Mouse (Mus musculus) kidney, postnatal 0 days (tissue): ENCODE results near the gene Klhl8. TPM values are rescaled to one million over a fixed set of nuclear protein-coding genes. Genes with fewer than 3 reads are reported as not detected.

Source experiments
- ATAC-seq: fragments of 200-750 bp; cut with Nextera tagmentation; replicated peaks from 2 replicates; pipeline ENCODE4 v1.8.0; 2017; ENCODE audit warnings: low read depth, moderate number of reproducible peaks, moderate TSS enrichment, moderate library complexity; ENCODE audit not compliant: low FRiP score
- DNase-seq: peaks from one replicate; pipeline ENCODE4 v3.0.0-alpha.2; 2016; ENCODE audit warnings: low spot score
- H3K27ac ChIP-seq: fragments of 300-500 bp; sonication (generic); 2 replicates; pipeline ENCODE4 v1.5.1; 2014; ENCODE audit warnings: mild to moderate bottlenecking
- H3K27me3 ChIP-seq: fragments of 300-500 bp; sonication (generic); 2 replicates; pipeline ENCODE4 v1.6.1; 2014; ENCODE audit warnings: low read length, mixed read lengths; ENCODE audit not compliant: insufficient read depth
- H3K36me3 ChIP-seq: fragments of 300-500 bp; sonication (generic); 2 replicates; pipeline ENCODE4 v1.6.1; 2014; ENCODE audit warnings: low read length, mixed read lengths; ENCODE audit not compliant: insufficient read depth
- H3K4me1 ChIP-seq: fragments of 300-500 bp; sonication (generic); replicated peaks from 2 replicates; pipeline ENCODE4 v1.6.1; 2014; ENCODE audit warnings: antibody characterized with exemption, low read length, mixed read lengths; ENCODE audit not compliant: insufficient read depth
- H3K4me2 ChIP-seq: fragments of 300-500 bp; sonication (generic); 2 replicates; pipeline ENCODE4 v1.6.1; 2014; ENCODE audit warnings: mild to moderate bottlenecking, low read length, moderate library complexity, mixed read lengths
- H3K4me3 ChIP-seq: fragments of 300-500 bp; sonication (generic); replicated peaks from 2 replicates; pipeline ENCODE4 v1.5.1; 2014; ENCODE audit warnings: low read depth, low read length
- H3K9ac ChIP-seq: fragments of 300-500 bp; sonication (generic); 2 replicates; pipeline ENCODE4 v1.6.1; 2014; ENCODE audit warnings: low read depth, low read length
- H3K9me3 ChIP-seq: fragments of 300-500 bp; sonication (generic); replicated peaks from 2 replicates; pipeline ENCODE4 v1.6.1; 2016; ENCODE audit warnings: low read length, inconsistent platforms, mixed read lengths
- CTCF ChIP-seq: IDR thresholded peaks from 2 replicates; pipeline ENCODE4 v1.5.1; 2016; ENCODE audit warnings: antibody characterized with exemption, low read depth, mild to moderate bottlenecking, moderate library complexity
- WGBS: fragments of 180-500 bp; shearing (Covaris S2); extraction: QIAGEN DNeasy Blood & Tissue Kit; methylation state at CpG from one replicate; pipeline ENCODE4 v1.1.7; 2014; 5-methylcytosine and 5-hydroxymethylcytosine counted together
- polyA plus RNA-seq: library from polyadenylated mRNA; unstranded; fragments of >200 nt; fragmentation: Nextera tagmentation; extraction: Ambion mirVana; gene quantifications from 2 replicates; pipeline ENCODE4 v1.2.1, GENCODE M21; 2015

Gene Klhl8
- polyA plus RNA-seq, 1 experiment from 2014 or later: 11.4 TPM

GRCm38 (mm10) chr5:103828729-103829128, 82.3 kb downstream of the Klhl8 start:
- no peak for TF ChIP-seq CTCF
- no peaks in the 10 kb centered on the region for H3K9me3 ChIP-seq
- no peak overlapping the region for H3K9ac ChIP-seq
- H3K4me2 ChIP-seq: no peak overlapping the region
- peak overlapping the region; percentile 28; the same call in 1 of the 2 replicates for H3K27ac ChIP-seq
- no peak overlapping the region for H3K4me3 ChIP-seq
- H3K27me3 ChIP-seq: no peaks in the 10 kb centered on the region
- peaks cover 22% of the 10 kb centered on the region for H3K36me3 ChIP-seq
- ATAC-seq (no peak), DNase-seq (no peak)
- peaks cover 13% of the 10 kb centered on the region for H3K4me1 ChIP-seq
- 43% methylated on average over 8 of the region's 8 CpGs for WGBS

- H3K9ac ChIP-seq: no peak overlapping the region
- WGBS: 59% methylated on average over 21 of the region's 21 CpGs
These were observed 82.8 kb downstream of the Klhl8 start for GRCm38 (mm10) chr5:103828304-103828703.

GRCm38 (mm10) chr5:103822949-103823348, 88.1 kb downstream of the Klhl8 start:
- no peaks in the 10 kb centered on the region for H3K27me3 ChIP-seq
- H3K4me2 ChIP-seq: no peak overlapping the region
- peaks cover 12% of the 10 kb centered on the region; the same call in 1 of the 2 replicates for H3K36me3 ChIP-seq
- no peak for TF ChIP-seq CTCF
- H3K4me3 ChIP-seq: no peak overlapping the region
- H3K27ac ChIP-seq: no peak overlapping the region
- WGBS: 90% methylated on average over 5 of the region's 5 CpGs
- no peak for ATAC-seq
- DNase-seq: no peak
- H3K9ac ChIP-seq: no peak overlapping the region
- peaks cover 7% of the 10 kb centered on the region; the same call in 1 of the 2 replicates for H3K4me1 ChIP-seq
- H3K9me3 ChIP-seq: no peaks in the 10 kb centered on the region

More at GRCm38 (mm10) chr5:103828304-103828703, 82.8 kb downstream of the Klhl8 start:
- DNase-seq (no peak), ATAC-seq (no peak)
- TF ChIP-seq CTCF: no peak
- peaks cover 18% of the 10 kb centered on the region for H3K36me3 ChIP-seq
- H3K27ac ChIP-seq: 0 out of 2 replicates have a peak overlapping the region, but pooled peaks have one; percentile 25
- H3K27me3 ChIP-seq: no peaks in the 10 kb centered on the region
- H3K4me3 ChIP-seq: no peak overlapping the region
- no peaks in the 10 kb centered on the region for H3K9me3 ChIP-seq
- peaks cover 13% of the 10 kb centered on the region for H3K4me1 ChIP-seq
- no peak overlapping the region for H3K4me2 ChIP-seq

- Histone ChIP-seq H3K9ac (no peak overlapping the region), H3K27ac (peak overlapping the region; percentile 33), H3K9me3 (no peaks in the 10 kb centered on the region), H3K4me3 (no peak overlapping the region), H3K27me3 (no peaks in the 10 kb centered on the region), H3K36me3 (peaks cover 6% of the 10 kb centered on the region; the same call in 1 of the 2 replicates), H3K4me1 (peaks cover 7% of the 10 kb centered on the region; the same call in 1 of the 2 replicates), H3K4me2 (no peak overlapping the region)
- WGBS: 54% methylated on average over 13 of the region's 13 CpGs
- DNase-seq (no peak), ATAC-seq (no peak)
- no peak for TF ChIP-seq CTCF
These were observed 89.4 kb downstream of the Klhl8 start for GRCm38 (mm10) chr5:103821500-103822298.

GRCm38 (mm10) chr5:103821062-103821461, 90.0 kb downstream of the Klhl8 start:
- no peak for DNase-seq
- Histone ChIP-seq H3K4me3 (no peak overlapping the region), H3K9ac (no peak overlapping the region), H3K36me3 (0 out of 2 replicates have a peak, but pooled peaks cover under 1% of the 10 kb centered on the region), H3K9me3 (no peaks in the 10 kb centered on the region), H3K27ac (0 out of 2 replicates have a peak overlapping the region, but pooled peaks have one; percentile 33), H3K4me1 (peaks cover 7% of the 10 kb centered on the region; the same call in 1 of the 2 replicates), H3K27me3 (no peaks in the 10 kb centered on the region), H3K4me2 (no peak overlapping the region)
- 47% methylated on average over 9 of the region's 9 CpGs for WGBS
- no peak for TF ChIP-seq CTCF
- no peak for ATAC-seq

GRCm38 (mm10) chr5:103819674-103820073, 91.4 kb downstream of the Klhl8 start:
- 0 out of 2 replicates have a peak, but pooled peaks cover 5% of the 10 kb centered on the region for H3K36me3 ChIP-seq
- 87% methylated on average over 1 of the region's 1 CpGs for WGBS

More at GRCm38 (mm10) chr5:103819674-103820073, 91.4 kb downstream of the Klhl8 start:
- Histone ChIP-seq H3K4me1 (peaks cover 10% of the 10 kb centered on the region; the same call in 1 of the 2 replicates), H3K9me3 (no peaks in the 10 kb centered on the region), H3K27ac (no peak overlapping the region), H3K4me3 (no peak overlapping the region), H3K4me2 (no peak overlapping the region), H3K27me3 (no peaks in the 10 kb centered on the region), H3K9ac (no peak overlapping the region)
- TF ChIP-seq CTCF: peak; percentile 7; the same call in 1 of the 2 replicates
- ATAC-seq (no peak), DNase-seq (no peak)
